Mouse (Mus musculus) lung, embryonic 14.5 days (tissue): ENCODE data around the gene Thap4. TPM values are rescaled to one million over a fixed set of nuclear protein-coding genes. Genes with fewer than 3 reads are reported as not detected.
A peak's percentile ranks its signal among the peaks of the same experiment; 100 is the strongest.

Experiments
- ATAC-seq: fragments of 200-750 bp; cut with Nextera tagmentation; 2 replicates; pipeline ENCODE4 v1.8.0; 2017; ENCODE audit warnings: mild to moderate bottlenecking, moderate TSS enrichment, moderate library complexity; ENCODE audit not compliant: insufficient read depth
- DNase-seq: peaks from one replicate; pipeline ENCODE4 v3.0.0-alpha.2; 2015
- H3K27ac ChIP-seq: fragments of 300-500 bp; sonication (generic); 2 replicates; pipeline ENCODE4 v1.5.1; 2014; ENCODE audit warnings: low read depth, mild to moderate bottlenecking, moderate library complexity
- H3K27me3 ChIP-seq: fragments of 300-500 bp; sonication (generic); 2 replicates; pipeline ENCODE4 v1.6.1; 2014; ENCODE audit warnings: low read length, control low read depth; ENCODE audit not compliant: insufficient read depth
- H3K36me3 ChIP-seq: fragments of 300-500 bp; sonication (generic); 2 replicates; pipeline ENCODE4 v1.6.1; 2014; ENCODE audit warnings: control low read depth; ENCODE audit not compliant: insufficient read depth
- H3K4me1 ChIP-seq: fragments of 300-500 bp; sonication (generic); 2 replicates; pipeline ENCODE4 v1.6.1; 2014; ENCODE audit warnings: antibody characterized with exemption, control low read depth; ENCODE audit not compliant: insufficient read depth
- H3K4me2 ChIP-seq: fragments of 300-500 bp; sonication (generic); 2 replicates; pipeline ENCODE4 v1.6.1; 2014; ENCODE audit warnings: mild to moderate bottlenecking
- H3K4me3 ChIP-seq: fragments of 300-500 bp; sonication (generic); 2 replicates; pipeline ENCODE4 v1.5.1; 2014; ENCODE audit warnings: low read depth, low read length
- H3K9ac ChIP-seq: fragments of 300-500 bp; sonication (generic); 2 replicates; pipeline ENCODE4 v1.6.1; 2014
- H3K9me3 ChIP-seq: fragments of 300-500 bp; sonication (generic); 2 replicates; pipeline ENCODE4 v1.6.1; 2016; ENCODE audit warnings: low read depth, low read length, control low read depth
- CTCF ChIP-seq: IDR thresholded peaks from 2 replicates; pipeline ENCODE4 v1.5.1; 2016; ENCODE audit warnings: antibody characterized with exemption, low read depth
- WGBS: fragments of 180-500 bp; shearing (Covaris S2); extraction: QIAGEN DNeasy Blood & Tissue Kit; methylation state at CpG from one replicate; pipeline ENCODE4 v1.1.7; 2014; 5-methylcytosine and 5-hydroxymethylcytosine counted together
- polyA plus RNA-seq: library from polyadenylated mRNA; unstranded; fragments of >200 nt; fragmentation: Nextera tagmentation; extraction: Ambion mirVana; gene quantifications from 2 replicates; pipeline ENCODE4 v1.2.1, GENCODE M21; 2014

Thap4 gene
- 48.4 and 52.7 TPM in 2 replicates for polyA plus RNA-seq

GRCm38 (mm10) chr1:93754573-93755290, at the start of gene Thap4:
Thap4 (minus strand) TSS chr1:93754864.
- H3K27me3 ChIP-seq, result no peaks in the 10 kb centered on the region
- peak within 1 kb of the TSS; percentile 86 for H3K9ac ChIP-seq
- TF ChIP-seq CTCF, result no peak
- peak within 1 kb of the TSS; percentile 75 for H3K4me2 ChIP-seq
- H3K27ac ChIP-seq, result peak within 1 kb of the TSS; percentile 86
- peak within 1 kb of the TSS; percentile 96 for H3K4me3 ChIP-seq
- H3K4me1 ChIP-seq, result 0 out of 2 replicates have a peak, but pooled peaks cover 3% of the 10 kb centered on the region
- ATAC-seq, result peak; percentile 93
- DNase-seq, result peak; percentile 94
- under 1% methylated on average over 104 of the region's 121 CpGs for WGBS
- H3K36me3 ChIP-seq, result peaks cover 10% of the 10 kb centered on the region
- H3K9me3 ChIP-seq, result no peaks in the 10 kb centered on the region

- Histone ChIP-seq H3K27ac (peak within 1 kb of the TSS; percentile 96), H3K4me1 (0 out of 2 replicates have a peak, but pooled peaks cover 12% of the 10 kb centered on the region), H3K27me3 (no peaks in the 10 kb centered on the region), H3K9me3 (no peaks in the 10 kb centered on the region), H3K4me3 (peak within 1 kb of the TSS; percentile 78), H3K9ac (peak within 1 kb of the TSS; percentile 86), H3K4me2 (peak within 1 kb of the TSS; percentile 78), H3K36me3 (peaks cover 49% of the 10 kb centered on the region)
- TF ChIP-seq CTCF, result peak; percentile 95
- peak; percentile 92 for ATAC-seq
- peak; percentile 99 for DNase-seq
- WGBS, result under 1% methylated on average over 86 of the region's 94 CpGs
These were observed 49.2 kb upstream of the Thap4 start, which contains the start of gene Ing5 for GRCm38 (mm10) chr1:93803556-93804507. Ing5 (plus strand) TSS chr1:93803965.

GRCm38 (mm10) chr1:93802771-93803170, 48.1 kb upstream of the Thap4 start:
- Histone ChIP-seq H3K4me1 (0 out of 2 replicates have a peak, but pooled peaks cover 12% of the 10 kb centered on the region), H3K4me3 (peak overlapping the region; percentile 78; the same call in 1 of the 2 replicates), H3K27ac (peak overlapping the region; percentile 96; the same call in 1 of the 2 replicates), H3K9me3 (no peaks in the 10 kb centered on the region), H3K9ac (no peak overlapping the region; the same call in 1 of the 2 replicates), H3K4me2 (peak overlapping the region; percentile 78), H3K36me3 (peaks cover 48% of the 10 kb centered on the region), H3K27me3 (no peaks in the 10 kb centered on the region)
- 73% methylated on average over 5 of the region's 5 CpGs for WGBS
- no peak for TF ChIP-seq CTCF
- DNase-seq (peak; percentile 6), ATAC-seq (no peak)

DNA sequence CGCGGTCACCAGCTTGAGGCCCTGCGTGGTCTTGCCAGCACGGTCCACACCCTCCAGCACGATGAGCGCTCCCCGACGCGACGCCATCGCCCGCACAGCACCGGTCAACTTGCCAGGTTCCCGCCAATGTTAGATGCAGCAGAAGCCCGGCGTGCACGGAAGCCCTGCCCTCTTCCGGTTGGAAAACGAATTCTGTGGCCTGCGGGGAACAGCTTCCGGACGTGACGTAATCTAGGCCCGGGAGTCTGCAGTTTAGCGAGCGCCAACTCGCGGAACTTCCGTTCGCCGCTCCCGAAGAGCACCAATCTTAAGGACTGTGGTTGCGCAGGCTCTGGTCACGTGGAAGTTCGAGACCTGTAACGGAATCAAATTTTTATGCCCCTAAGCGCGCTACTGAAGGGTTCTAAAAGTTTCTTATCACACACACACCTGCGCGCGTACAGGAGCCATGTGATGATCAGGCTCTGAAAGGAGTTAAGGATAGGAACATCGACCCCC, 47.1 kb upstream of the Thap4 start, which contains the start of gene Dtymk:
TSS of gene Dtymk (minus strand) at position 194 of the 498 bp plus-strand sequence.
- H3K4me3 ChIP-seq, result peak within 1 kb of the TSS; percentile 78
- H3K27me3 ChIP-seq, result no peaks in the 10 kb centered on the region
- DNase-seq (peak; percentile 99), ATAC-seq (peak; percentile 61)
- peak within 1 kb of the TSS; percentile 96 for H3K27ac ChIP-seq
- H3K9ac ChIP-seq, result peak within 1 kb of the TSS; percentile 74
- peak; percentile 64 for TF ChIP-seq CTCF
- peaks cover 52% of the 10 kb centered on the region for H3K36me3 ChIP-seq
- WGBS, result under 1% methylated on average over 42 of the region's 42 CpGs
- peak within 1 kb of the TSS; percentile 78 for H3K4me2 ChIP-seq
- H3K4me1 ChIP-seq, result 0 out of 2 replicates have a peak, but pooled peaks cover 12% of the 10 kb centered on the region
- no peaks in the 10 kb centered on the region for H3K9me3 ChIP-seq

DNA sequence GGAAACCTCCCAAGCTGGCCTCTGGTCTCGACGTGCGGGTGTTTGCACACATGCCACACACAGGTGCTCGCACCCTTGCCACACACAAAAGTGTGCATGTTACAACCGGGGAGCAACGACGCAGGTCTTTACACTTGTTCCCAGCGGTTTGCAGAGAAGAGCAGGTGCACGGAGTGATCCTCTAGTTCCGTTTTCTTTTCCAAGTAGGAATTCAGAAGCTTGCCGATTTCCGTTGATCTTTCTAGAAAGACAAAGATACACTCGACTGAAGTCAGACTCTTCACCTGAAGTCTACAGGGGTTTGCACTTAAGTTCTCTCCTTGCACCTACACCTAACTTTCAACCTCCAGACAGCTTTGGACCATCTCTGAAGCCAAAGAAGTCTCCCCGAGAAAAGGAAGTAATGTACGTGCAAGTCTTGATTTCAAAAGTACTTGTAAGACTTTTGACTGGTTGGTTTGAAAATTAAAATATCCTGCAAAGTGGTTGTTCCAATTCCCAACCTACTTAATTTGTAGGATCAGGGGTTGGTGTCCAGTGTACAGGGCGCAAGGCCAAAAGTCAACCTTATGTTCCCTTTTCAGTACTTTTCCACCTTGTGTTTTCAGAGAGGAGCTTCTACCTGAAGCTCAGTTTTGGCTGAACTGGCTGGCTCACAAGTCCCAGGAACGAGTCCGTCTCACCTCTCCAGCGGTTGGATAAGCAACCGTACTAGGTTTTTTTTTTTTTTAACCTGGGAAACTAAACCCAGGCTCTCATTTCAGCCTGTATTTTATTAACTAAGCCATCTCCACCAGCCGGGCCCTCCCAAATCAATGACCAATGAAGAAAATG, 46.2 kb upstream of the Thap4 start:
- 65% methylated on average over 21 of the region's 21 CpGs for whole genome bisulfite sequencing
- TF ChIP-seq CTCF, result no peak
- Histone ChIP-seq H3K36me3 (peaks cover 46% of the 10 kb centered on the region), H3K9ac (peak overlapping the region; percentile 74), H3K4me1 (0 out of 2 replicates have a peak, but pooled peaks cover 12% of the 10 kb centered on the region), H3K9me3 (no peaks in the 10 kb centered on the region), H3K27ac (peak overlapping the region; percentile 87; the same call in 1 of the 2 replicates), H3K4me3 (peak overlapping the region; percentile 78), H3K27me3 (no peaks in the 10 kb centered on the region), H3K4me2 (peak overlapping the region; percentile 78)
- ATAC-seq (no peak), DNase-seq (peak; percentile 6)

- DNase-seq, result no peak
- peaks cover 88% of the 10 kb centered on the region for H3K36me3 ChIP-seq
- no peak overlapping the region for H3K4me3 ChIP-seq
- H3K4me2 ChIP-seq, result no peak overlapping the region
- H3K9me3 ChIP-seq, result no peaks in the 10 kb centered on the region
- no peaks in the 10 kb centered on the region for H3K4me1 ChIP-seq
- H3K9ac ChIP-seq, result no peak overlapping the region
- no peak for TF ChIP-seq CTCF
- WGBS, result 78% methylated on average over 8 of the region's 8 CpGs
- no peaks in the 10 kb centered on the region for H3K27me3 ChIP-seq
- no peak overlapping the region for H3K27ac ChIP-seq
- no peak for ATAC-seq
These were observed 41.2 kb upstream of the Thap4 start for GRCm38 (mm10) chr1:93795886-93796285.
